Mouse (Mus musculus) cerebellum, adult 9-10 months (tissue): ENCODE data around the gene Cep57.

ENCODE experiments used
- DNase-seq: peaks from one replicate; pipeline ENCODE4 v3.0.0; 2022

The Cep57 gene

GRCm38 (mm10) chr9:13826832-13827405 is at the start of gene Cep57:
Gene Cep57 (minus strand): TSS chr9:13827107.
- DNase-seq: peak; percentile 99

DNA sequence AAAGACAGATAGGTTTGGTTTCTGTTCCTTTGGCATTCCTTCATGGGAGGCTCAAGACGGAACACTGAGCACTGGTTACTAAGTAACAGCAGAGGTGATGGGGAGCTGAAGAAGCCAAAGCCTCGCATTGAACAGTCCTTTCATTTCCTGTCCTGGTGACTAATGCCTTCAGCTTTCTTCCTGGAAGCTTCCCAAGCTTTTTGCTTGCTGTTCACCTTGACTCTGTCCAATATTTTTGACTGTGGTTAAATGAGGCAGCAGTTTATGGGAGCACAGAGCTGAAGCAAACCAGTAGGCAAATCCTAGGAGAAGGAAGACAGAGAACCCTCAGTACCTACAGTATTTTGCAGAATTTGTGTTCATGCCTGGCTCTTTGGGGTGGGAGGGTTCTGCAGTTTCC is 48.4 kb upstream of the Cep57 start:
- no peak for DNase-seq

DNA sequence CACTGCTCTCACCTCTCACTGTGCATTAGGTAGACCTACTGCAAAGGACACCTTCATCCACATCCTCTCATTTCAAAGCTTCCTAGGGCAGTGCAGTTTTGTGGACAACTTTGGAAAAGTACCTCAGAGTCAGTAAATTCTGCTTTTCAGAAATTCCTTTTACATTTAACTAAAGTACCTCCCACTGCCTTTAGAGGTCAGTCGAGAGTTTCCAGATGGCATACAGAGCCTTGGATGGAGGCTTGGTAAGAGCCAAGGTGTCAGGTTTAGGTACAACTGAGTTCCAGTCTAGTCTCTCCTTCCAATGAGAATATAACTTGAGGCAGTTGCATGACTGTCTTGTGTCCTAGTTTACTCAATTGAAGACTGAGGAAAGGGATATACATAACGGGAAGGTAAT is 47.5 kb upstream of the Cep57 start:
- no peak for DNase-seq

DNA sequence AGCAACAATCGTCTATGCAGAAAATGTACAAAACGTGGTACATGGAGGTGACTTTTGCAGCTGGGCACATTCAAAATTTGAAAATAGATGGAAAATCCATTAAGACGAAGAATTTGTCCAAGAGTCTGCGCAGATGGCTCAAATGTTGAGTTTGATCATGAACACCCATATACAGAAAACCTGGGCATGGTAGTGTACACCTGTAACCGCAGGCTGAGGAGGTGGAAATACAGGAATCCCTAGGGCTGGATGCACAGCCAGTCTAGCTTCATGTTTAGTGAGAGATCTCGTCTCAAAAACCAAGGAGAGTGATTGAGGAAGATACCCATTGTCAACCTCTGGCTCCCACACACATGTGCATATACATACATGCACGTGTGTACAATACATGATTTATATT is 44.7 kb upstream of the Cep57 start:
- DNase-seq: no peak

- DNase-seq: no peak
Observed at GRCm38 (mm10) chr9:13867646-13868045, 40.7 kb upstream of the Cep57 start.

DNA sequence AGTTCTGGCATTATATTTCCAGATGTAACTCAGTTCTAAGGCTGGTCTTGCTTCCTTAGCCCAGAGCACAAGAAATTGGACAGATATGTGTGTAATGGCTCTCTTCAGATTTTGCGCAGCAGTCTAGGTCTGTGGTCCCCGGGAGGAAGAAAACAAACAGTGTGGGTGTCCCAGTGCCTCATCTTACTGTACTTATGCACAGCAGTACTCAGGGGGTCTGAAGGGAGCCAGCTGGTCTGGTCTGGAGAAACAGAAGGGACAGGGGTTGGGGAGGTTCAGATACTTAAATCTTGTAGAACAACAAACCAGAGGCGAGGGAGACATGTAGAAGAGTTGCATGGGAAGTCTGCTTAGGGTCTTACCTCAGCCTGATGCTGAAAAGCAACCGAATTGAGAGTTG is 29.9 kb upstream of the Cep57 start:
- no peak for DNase-seq

DNA sequence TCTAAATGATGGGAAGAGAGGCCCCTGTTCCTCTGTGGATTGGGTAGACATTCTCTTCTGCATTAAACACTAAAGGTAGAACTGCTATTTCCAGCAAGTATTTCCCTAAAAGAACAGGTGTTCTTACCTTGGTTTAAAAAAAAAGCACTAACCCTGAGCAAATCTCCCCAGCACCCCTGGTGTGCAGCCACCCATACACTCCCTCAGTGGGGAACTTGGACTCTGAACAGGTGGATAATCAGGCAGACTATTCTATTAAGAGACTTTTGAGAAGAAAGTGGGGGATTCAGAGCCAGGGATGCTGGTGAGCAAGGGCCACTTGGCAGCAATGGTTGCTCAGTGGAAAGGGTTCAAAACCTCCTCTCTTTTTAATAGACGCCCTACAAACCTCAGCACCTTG is 29.3 kb upstream of the Cep57 start:
- no peak for DNase-seq

DNA sequence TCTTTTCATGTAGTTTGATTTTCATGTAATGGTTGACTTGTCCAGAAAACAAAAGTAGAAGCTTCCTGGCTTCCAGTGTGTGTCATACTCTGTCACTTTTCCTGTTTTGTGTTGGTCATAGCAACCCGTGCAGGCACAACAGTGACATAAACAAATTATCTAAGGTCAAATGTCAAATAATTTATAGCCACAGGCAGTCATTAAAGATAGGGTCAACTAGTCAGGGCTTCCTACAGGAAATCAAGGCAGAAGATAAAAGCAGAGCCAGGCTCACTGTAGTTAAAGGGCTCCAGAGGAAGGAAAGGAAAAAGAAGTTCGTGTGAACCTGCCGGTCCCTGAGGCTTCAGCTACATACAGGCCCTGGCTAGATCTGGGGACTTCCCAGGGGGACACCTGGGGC is 27.0 kb upstream of the Cep57 start:
- no peak for DNase-seq

- no peak for DNase-seq
Observed at GRCm38 (mm10) chr9:13848481-13849480, 21.9 kb upstream of the Cep57 start.

- DNase-seq: no peak
Observed at GRCm38 (mm10) chr9:13847591-13847990, 20.7 kb upstream of the Cep57 start.

- no peak for DNase-seq
Observed at GRCm38 (mm10) chr9:13836726-13837125, 9.8 kb upstream of the Cep57 start.

- DNase-seq: no peak
Observed at GRCm38 (mm10) chr9:13835256-13835655, 8.3 kb upstream of the Cep57 start.

GRCm38 (mm10) chr9:13828087-13828441 is 1.2 kb upstream of the Cep57 start:
- DNase-seq: no peak

DNA sequence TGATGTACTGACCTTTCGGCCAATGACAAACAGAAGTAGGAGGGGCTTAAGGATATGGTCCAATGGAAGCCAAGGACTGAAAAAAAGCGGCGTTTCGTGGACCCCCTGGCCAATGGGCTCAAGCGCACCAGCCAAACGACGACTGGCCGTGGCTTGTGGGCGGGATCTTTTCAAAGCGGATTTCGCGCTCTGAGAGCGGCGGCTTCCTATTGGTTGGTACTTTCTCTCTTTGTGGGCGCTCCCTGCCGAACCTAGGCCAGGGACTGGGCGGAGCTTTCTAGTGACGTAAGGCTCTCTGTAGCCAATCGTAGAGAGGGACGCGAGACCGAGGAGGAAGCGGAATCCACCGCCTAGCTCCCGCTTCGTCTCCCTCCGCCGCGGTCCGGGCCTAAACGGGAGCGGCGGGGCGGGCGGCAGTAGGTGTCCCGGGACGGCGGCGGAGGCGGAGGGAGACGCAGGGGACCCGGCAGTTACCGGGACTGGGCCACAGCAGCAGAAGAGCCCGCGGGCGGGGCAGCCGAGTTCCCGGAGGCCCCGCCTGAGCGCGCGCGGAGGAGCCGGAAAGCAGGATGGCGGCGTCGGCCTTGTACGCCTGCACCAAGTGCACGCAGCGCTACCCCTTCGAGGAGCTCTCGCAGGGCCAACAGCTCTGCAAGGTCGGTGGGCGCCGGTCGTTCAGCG is 639 bp upstream of the Cep57 start, which contains the start of gene Fam76b:
TSS of gene Fam76b (plus strand) at position 311 of the 681 bp plus-strand sequence.
- DNase-seq: peak; percentile 100

DNA sequence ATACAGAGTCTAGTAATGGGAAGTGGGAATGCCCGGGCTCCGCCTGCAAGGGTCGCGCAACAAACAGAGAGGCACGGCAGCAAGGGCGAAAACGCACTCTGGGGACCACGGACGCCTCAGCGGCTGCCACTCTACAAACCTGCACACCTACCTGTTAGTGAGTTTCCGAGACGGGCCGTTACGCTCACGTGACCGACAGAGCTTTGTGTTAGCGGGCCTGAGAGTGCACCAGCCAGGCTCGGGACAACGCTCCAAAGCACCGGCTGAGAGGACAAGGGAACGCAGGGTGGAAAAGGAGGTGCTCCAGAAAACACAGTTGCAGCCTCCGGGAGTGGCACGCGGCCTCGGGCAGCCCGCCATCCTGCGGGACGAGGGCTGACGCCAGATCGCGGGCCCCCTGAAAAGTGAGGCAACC is 509 bp downstream of the Cep57 start:
- DNase-seq: no peak

GRCm38 (mm10) chr9:13825896-13826295 is 1.0 kb downstream of the Cep57 start:
- DNase-seq: no peak

DNA sequence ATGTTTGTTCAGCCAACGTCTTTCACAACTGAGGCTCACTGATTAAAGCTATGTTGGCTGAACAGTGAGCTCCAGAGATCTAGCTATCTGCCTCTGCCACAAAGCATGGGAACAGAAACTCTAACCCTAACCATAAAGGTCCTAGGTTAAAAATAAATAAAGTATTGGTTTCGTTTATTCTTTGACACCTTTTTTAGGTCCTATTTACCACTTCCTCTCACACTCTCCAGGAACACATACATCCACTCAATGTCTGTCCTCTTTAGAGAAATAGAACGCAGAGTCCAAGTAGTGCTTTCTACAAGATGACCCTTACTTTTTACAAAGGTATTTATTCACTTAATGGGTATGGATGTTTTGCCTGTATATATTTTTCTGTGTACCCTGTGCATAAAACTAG is 6.1 kb downstream of the Cep57 start:
- no peak for DNase-seq

DNA sequence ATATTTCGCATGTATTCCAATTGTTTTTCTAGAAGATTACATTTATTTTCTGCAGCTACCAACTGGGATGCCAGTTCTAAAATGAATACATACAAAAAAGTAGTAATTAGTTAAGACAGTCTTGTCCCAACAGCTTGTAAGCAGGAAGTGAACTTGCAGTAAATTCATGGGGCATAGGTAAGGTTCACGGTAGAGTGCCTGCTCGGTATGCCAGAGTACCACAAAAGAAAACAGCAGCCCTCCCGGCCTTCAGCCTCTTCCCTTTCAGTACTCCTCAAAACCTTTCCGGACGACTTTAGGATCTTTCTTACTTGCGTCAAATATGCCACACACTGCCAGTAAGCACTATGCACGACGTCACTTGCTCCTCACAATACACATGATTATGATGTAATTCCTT is 8.5 kb downstream of the Cep57 start:
- no peak for DNase-seq

- no peak for DNase-seq
Observed at GRCm38 (mm10) chr9:13809937-13810336, 17.0 kb downstream of the Cep57 start.

GRCm38 (mm10) chr9:13807657-13808056 is 19.2 kb downstream of the Cep57 start:
- no peak for DNase-seq

GRCm38 (mm10) chr9:13806854-13807253 is 20.1 kb downstream of the Cep57 start:
- DNase-seq: no peak

- DNase-seq: no peak
Observed at GRCm38 (mm10) chr9:13804480-13804879, 22.4 kb downstream of the Cep57 start.

DNA sequence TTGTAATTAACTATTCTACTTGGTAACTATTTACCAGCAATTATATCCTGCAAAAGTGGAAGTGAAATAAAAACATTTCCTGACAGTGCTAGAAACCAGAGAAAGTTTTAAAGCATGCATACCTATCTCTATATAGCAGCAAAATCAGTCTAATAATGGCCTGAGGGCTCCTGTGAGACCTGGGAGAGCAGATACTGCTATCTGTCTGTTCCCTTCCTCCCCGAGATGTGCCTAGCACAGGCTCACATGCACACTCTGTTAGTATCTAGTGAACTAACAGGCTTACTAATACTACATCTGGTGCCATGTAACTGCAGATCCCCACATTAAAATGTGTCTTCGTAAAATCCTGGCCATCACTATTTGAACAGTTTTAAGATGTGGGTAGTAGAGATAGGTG is 32.2 kb downstream of the Cep57 start:
- no peak for DNase-seq

GRCm38 (mm10) chr9:13794302-13794701 is 32.6 kb downstream of the Cep57 start:
- no peak for DNase-seq
